Mouse (Mus musculus) NIH3T3 (cell line): ENCODE measurements around the gene Zeb2.

Experiments used
- DNase-seq: peaks from one replicate; pipeline ENCODE4 v3.0.0-alpha.2; 2012; ENCODE audit warnings: low read depth

Zeb2 gene

GRCm38 (mm10) chr2:45096638-45097247 lies 20.5 kb downstream of the Zeb2 start:
- DNase-seq = no peak

GRCm38 (mm10) chr2:45095825-45096224 lies 21.4 kb downstream of the Zeb2 start:
- DNase-seq = no peak

GRCm38 (mm10) chr2:45094371-45094967 lies 22.7 kb downstream of the Zeb2 start:
- DNase-seq = no peak

DNA sequence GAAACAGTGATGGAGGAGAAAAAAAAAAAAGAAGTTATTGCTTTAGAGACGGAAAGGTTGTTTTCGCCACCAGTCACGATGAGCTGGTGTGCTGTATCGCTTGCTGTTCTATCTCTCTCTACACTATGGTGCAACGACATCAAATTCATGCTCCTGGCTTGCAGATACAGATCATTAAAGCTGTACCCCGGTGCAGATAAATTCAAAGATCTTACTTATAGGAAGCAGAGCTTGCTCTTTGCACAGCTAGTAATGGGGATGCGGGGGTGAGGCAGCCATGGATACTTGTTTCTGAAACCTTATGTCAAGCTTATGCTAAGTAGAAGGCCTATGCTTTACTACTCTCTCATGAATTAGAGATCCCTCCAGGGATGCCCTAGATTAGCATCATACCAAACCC lies 23.7 kb downstream of the Zeb2 start:
- DNase-seq = no peak

- DNase-seq = no peak
These were observed 24.5 kb downstream of the Zeb2 start for GRCm38 (mm10) chr2:45092654-45093053.

- no peak for DNase-seq
These were observed 26.5 kb downstream of the Zeb2 start for GRCm38 (mm10) chr2:45090529-45091297.

DNA sequence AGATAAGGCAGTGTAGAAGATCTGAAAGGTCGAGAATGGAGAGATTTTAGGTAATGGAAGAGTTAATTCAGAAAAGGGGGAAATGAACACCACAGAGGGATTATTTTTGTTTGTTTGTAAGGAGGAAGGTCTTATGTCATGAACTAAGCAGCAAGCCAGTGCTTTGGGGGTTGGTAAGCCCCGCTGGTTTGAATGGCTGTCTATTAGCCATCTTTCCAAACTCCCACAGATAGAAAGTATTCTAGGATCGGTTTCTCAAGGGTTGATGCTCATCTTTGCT lies 28.0 kb downstream of the Zeb2 start:
- no peak for DNase-seq

DNA sequence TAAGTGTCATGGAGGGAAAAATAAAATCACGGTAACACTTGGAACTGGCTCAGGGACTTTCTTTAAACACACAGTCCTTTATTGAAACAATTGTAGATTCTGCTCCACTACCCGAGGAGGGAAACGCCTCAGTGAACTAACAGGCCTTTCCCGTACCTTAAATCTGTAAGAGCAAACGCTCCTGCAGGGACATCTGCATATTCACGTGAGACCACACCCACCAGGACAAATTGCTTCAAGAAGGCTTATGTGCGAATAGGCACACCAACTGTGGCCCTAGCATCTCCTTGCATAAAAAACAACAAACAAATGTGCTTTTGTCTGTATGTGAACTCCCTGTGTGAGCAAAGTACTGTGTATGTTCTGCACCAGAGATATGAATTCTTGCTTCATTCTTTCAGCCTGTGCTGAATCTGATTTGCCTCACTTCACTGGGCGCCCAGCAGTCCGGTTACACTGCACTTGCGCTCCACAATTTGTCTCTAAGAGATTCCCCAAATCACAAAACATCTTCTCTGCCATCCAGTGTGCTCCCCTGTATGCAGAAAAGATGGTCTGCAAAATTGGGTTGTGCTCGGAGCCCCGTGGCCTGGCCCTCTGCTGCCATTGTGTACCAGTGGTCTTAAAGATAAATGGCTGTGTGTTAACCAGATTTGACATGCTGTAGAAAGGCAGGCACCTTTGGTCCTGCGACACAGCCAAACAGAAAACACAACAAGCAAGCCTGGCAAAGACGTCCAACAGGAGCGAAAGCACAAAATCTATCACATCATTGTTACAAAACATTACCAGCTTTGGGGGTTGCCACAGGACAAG lies 28.6 kb downstream of the Zeb2 start:
- no peak for DNase-seq

DNA sequence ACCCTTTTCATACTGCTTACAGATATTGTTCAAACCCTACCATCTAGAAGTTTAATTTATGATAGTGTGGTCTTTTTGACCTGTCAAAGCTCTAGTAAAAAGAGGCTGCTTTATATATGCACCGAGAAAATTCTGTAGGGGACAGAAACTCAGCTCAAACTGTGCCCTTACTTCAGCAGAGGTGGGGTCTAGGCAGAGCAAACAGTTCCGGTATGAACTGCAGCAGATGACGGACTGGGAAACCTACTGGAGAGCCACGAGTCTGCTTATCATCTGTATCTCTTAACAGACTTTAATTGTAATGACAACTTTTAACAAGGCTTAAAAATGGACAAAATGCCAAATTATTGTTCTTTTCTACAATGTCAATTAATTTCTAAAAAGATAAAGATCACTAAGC lies 30.0 kb downstream of the Zeb2 start:
- DNase-seq = no peak

DNA sequence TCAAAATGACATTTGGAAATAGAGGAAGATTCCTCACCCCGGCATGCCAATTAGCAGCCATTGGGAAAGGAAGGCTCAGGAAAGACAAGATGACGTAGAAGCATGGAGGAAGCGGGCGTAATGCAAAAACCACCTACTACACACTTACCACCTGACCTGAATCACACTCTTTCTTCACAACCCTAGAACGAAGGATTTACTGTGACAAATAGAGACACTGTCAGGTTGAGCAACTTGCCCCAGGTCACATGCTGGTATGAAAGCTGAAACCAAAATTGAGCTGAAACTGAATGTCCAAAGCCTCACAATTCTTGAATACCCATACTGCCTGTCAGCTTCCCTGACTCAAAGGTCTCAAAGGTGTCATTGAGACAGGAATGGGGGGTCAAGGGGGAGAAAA lies 31.5 kb downstream of the Zeb2 start:
- DNase-seq = peak; percentile 15

- DNase-seq = no peak
These were observed 34.2 kb downstream of the Zeb2 start for GRCm38 (mm10) chr2:45083042-45083441.

GRCm38 (mm10) chr2:45081559-45081958 lies 35.6 kb downstream of the Zeb2 start:
- no peak for DNase-seq

GRCm38 (mm10) chr2:45077938-45078487 lies 39.2 kb downstream of the Zeb2 start:
- no peak for DNase-seq

DNA sequence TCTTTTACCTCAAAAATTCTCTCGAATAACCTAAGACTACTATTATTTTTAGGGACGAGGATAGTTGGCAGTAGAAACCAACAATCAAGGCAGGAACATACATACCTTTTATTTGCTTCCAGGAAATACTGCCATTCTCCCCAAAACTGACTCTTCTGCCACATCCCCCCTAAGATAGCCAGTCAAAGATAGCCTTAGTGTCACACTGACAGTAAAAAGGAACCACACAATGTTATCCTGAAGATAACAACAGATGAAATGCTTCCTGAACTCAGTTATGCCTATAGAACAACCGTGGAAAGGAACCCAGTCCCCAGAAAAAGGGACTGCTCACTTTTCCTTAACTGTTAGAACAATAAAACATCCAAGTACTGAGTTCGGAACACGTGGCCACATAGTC lies 39.8 kb downstream of the Zeb2 start:
- no peak for DNase-seq

DNA sequence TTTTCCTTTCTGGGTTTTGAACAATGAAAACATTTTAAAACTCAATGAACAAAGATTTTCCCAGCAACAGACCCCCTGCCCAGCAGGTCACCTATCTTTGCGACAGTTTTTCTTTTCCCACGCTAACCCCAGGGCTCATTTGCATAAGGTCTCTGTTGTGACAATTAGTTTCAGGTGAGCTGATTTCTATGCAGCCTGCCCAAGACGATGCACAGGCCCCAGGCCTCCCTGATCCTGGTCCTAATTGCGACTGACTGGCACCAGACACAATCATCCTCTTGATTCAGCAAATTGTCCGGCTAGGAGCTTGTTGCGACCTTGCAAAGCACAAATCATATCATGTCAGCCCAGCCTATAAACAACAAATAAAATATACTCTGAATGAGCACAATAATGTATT lies 44.2 kb downstream of the Zeb2 start:
- DNase-seq = no peak

DNA sequence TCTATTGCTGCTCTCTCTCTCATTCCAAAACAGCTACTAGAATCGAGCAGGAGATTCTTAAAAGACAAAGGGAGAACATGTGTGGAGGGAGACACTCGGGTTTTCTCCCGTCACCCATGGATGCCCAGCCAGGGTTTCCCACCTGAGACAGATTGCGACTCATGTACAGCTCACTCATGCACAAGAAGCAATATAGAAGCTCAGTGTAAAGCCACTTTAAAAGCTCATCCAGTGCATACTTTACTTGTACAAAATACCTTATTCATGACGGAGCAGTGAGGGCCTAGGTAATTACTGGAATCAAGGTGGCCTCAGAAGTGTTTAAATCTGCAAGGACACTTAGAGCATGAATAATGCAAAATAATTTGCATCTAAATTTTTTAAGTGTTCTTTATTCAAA lies 45.9 kb downstream of the Zeb2 start:
- DNase-seq = no peak

DNA sequence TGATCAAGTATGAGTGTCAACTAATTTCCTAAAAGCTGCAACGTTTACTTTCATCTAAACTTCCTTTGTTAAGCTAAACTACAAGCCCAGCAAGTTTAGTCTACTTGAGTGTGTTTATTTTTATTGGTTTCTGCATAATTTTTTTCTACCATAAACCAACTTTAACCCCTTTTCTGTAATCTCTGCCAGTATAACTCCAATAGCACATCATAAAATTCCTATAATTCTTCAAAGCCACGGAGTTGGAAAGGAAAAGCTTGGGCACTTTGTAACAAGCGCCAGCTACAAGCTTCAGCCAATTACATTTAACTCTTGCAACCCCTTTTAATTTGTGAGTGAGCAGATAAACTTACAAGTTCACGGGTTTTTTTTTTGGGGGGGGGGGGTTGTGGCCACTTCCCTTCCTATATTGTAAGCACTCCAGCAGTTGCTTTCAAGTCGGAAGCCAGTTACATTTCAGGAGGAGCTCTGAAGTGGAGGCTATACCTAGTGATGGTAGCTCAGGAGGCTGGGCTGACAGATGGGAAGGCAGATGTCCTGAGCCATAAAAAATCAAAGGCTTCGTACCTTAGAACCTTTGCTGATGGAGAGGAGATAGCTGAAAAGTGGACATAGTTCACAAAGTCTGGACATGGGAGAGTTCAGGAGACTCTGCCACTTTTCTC lies 46.5 kb downstream of the Zeb2 start:
- DNase-seq = peak; percentile 33

GRCm38 (mm10) chr2:45068792-45069550 lies 48.2 kb downstream of the Zeb2 start:
- DNase-seq = no peak

GRCm38 (mm10) chr2:45067116-45067515 lies 50.1 kb downstream of the Zeb2 start:
- DNase-seq = no peak

- DNase-seq = no peak
These were observed 53.8 kb downstream of the Zeb2 start for GRCm38 (mm10) chr2:45063300-45063890.

DNA sequence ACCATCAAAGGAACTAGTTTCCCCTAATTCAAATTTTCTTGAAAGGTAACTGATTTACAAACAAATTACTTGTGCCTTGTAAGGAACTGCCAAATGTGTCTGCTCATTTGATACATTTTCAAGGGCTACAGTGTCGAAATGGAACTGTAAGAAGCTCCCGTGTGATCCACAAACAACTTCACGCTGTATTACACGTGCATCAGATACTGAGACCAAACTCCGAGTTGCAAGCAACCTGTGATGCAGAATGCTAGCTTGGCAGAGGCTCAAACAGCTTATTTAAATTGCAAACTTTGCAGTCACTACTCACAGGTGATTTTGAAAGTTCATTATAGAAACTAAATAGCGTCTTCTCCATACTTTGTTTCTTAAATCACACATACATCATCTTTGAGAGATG lies 55.1 kb downstream of the Zeb2 start:
- no peak for DNase-seq
